Mouse (Mus musculus) lung, postnatal 10 days (tissue): ENCODE measurements around the gene Mapk12.
A peak's percentile ranks its signal among the peaks of the same experiment; 100 is the strongest.

ENCODE experiments used
- DNase-seq: peaks from one replicate; pipeline ENCODE4 v3.0.0; 2021

The Mapk12 gene

DNA sequence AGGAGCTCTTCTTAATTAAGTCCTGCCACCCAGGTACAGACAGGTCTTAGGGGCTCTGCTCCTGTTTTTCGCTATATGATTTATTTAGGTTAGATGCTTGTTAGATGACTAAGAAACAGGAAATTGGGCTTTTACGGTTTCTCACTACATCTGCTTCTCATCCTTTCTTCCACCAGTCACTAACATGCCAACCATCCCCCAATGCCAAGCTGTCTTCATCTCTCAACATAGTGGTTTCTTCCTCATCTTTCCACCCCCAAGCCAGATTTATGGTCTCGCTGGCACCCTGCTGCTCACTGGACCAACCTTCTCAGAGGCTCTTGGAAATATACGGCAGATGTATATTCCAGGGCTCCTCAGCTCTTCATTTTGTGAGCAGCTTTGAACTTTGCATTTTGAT, 49.8 kb downstream of the Mapk12 start:
- no peak for DNase-seq

DNA sequence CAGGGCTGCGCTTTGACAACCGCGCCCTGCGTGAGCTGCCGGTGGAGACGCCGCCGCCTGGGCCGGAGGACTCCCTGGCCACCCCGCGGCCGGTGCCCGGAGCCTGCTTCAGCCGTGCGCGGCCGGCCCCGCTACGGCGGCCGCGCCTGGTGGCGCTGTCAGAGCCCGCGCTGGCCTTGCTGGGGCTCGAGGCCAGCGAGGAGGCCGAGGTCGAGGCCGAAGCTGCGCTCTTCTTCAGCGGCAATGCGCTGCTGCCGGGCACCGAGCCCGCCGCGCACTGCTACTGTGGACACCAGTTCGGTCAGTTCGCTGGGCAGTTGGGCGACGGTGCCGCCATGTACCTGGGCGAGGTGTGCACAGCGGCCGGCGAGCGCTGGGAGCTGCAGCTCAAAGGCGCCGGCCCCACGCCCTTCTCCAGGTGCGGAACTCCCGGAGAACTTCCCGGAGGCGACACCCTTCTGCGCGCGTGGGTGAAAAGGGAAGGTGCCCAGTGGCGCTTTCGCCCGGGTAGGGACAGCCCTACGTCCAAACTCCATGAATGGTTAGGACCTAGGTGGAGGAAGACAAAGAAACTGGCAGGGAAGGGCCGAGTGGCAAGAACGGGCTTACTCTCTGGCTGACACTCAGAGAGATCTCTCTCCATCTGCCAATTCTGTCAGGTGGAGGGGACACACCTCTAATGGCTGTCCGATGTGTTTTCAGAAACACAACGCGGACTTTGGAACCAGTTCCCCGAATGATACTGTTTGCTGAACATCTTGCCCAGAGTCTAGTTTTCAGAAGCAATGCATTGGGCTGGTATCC, 51.1 kb downstream of the Mapk12 start:
- DNase-seq: peak; percentile 32

DNA sequence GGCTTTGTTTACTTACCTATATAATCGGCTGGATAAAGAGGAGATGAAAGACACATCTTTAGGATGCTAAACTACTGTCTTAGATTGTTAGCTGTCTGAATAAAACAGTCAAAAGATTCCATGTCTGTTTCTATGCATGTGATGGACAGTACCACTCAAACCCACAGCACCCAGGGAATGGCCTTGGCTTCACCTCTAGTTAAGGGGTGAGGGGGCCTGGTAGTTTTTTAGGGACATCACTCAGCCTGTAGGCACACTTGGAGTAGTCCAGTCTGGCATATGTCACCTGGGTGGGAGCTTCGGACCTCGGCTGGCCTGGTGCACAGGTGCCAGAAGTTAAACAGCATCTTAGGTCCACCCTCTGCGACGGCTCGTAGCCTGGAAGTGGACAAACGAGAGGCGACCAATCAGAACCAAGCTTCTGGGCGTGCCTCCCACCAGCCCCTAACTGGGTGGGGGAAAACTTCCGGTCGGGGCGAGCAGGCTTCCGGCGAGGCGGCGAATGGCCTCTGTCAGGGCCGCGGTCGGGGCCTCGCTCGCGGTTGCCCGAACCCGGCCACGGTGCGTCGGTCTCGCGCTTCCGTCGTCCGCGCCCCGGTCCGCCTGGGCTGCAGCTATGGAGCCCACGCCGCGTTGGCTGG, 51.8 kb downstream of the Mapk12 start, which contains the start of gene Selenoo:
Selenoo (plus strand) TSS at position 478 of the 641 bp plus-strand sequence.
- peak; percentile 95 for DNase-seq

DNA sequence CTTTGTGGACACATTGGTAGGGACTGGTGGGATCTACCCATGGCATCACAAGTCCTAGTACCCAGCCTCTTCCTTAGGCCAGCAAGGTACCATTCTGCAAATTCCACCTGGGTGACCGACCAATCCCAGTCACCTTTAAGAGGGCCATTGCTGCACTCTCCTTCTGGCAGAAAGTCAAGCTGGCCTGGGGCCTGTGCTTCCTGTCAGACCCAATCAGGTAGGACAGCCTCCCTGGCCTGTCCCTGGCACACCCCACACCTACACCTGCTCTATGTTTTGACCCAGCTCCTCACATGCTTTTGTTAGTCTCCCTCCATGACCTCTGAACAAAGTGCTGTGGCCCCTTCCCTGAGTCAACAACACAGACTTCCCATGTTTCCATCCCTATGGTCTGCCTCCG, 55.7 kb downstream of the Mapk12 start:
- DNase-seq: no peak

DNA sequence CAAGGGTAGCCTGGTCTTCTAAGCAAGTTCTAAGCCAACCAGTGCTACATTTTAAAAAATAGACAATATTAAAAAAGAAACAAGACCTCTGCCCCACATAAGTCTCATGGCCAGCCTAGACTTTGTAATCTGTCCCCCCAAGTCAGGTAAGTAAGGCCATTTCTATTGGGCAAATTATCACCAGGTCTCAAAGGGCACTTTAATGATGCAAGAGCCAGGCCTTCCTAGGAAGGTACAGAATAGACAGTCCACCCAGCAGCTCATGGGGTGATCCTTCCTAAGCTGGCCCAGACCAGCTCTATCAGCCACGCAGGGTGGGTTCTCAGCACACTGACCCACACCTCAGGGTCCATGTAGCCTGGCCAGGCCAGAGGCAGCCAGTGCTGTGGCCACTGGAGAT, 56.6 kb downstream of the Mapk12 start:
- no peak for DNase-seq
